Mouse (Mus musculus): ENCODE data around the gene Wdr60. TPM values are rescaled to one million over a fixed set of nuclear protein-coding genes. Genes with fewer than 3 reads are reported as not detected.
A peak's percentile ranks its signal among the peaks of the same experiment; 100 is the strongest.

Wdr60 gene
- total RNA-seq, 2 experiments from 2014 or later, result 10.0 to 18.8 TPM

GRCm38 (mm10) chr12:116258321-116258720 lies 4.5 kb downstream of the Wdr60 start:
- peak overlapping the region; percentile 62; the same call in 1 of the 2 replicates for H3K27ac ChIP-seq
- no peak for TF ChIP-seq CTCF (IDR thresholded peaks at IDR 0.05)
- no peak for DNase-seq
- no peak overlapping the region for H3K4me3 ChIP-seq
- intact Hi-C loops (cut with DNase I), result no loop called here

- no peak overlapping the region for H3K4me3 ChIP-seq
- no peak overlapping the region for H3K27ac ChIP-seq
- no peak for TF ChIP-seq CTCF (IDR thresholded peaks at IDR 0.05)
- no peak for DNase-seq
- intact Hi-C loops (cut with DNase I), result no loop called here
Observed at GRCm38 (mm10) chr12:116255636-116256035, 7.2 kb downstream of the Wdr60 start.

GRCm38 (mm10) chr12:116254652-116255051 lies 8.2 kb downstream of the Wdr60 start:
- DNase-seq, result no peak
- TF ChIP-seq CTCF (IDR thresholded peaks at IDR 0.05), result no peak
- Histone ChIP-seq H3K4me3 (no peak overlapping the region), H3K27ac (no peak overlapping the region)
- intact Hi-C loops (cut with DNase I), result no loop called here

GRCm38 (mm10) chr12:116244601-116245000 lies 18.2 kb downstream of the Wdr60 start:
- Histone ChIP-seq H3K27ac (no peak overlapping the region), H3K4me3 (no peak overlapping the region)
- no peak for DNase-seq
- TF ChIP-seq CTCF (IDR thresholded peaks at IDR 0.05), result no peak
- intact Hi-C loops (cut with DNase I), result no loop called here

- H3K27ac ChIP-seq, result no peak overlapping the region
- intact Hi-C loops (cut with DNase I), result no loop called here
- no peak for DNase-seq
- no peak for TF ChIP-seq CTCF (IDR thresholded peaks at IDR 0.05)
- H3K4me3 ChIP-seq, result no peak overlapping the region
Observed at GRCm38 (mm10) chr12:116238803-116239202, 24.0 kb downstream of the Wdr60 start.

GRCm38 (mm10) chr12:116238370-116238769 lies 24.5 kb downstream of the Wdr60 start:
- intact Hi-C loops (cut with DNase I), result no loop called here
- Histone ChIP-seq H3K4me3 (no peak overlapping the region), H3K27ac (no peak overlapping the region)
- DNase-seq, result no peak
- no peak for TF ChIP-seq CTCF (IDR thresholded peaks at IDR 0.05)

GRCm38 (mm10) chr12:116236658-116237057 lies 26.2 kb downstream of the Wdr60 start:
- peak; percentile 34 for DNase-seq
- Histone ChIP-seq H3K4me3 (no peak overlapping the region), H3K27ac (peak overlapping the region; percentile 25)
- intact Hi-C loops (cut with DNase I), result no loop called here
- no peak for TF ChIP-seq CTCF (IDR thresholded peaks at IDR 0.05)

GRCm38 (mm10) chr12:116235356-116235755 lies 27.5 kb downstream of the Wdr60 start:
- no peak for DNase-seq
- no peak overlapping the region for H3K4me3 ChIP-seq
- intact Hi-C loops (cut with DNase I), result no loop called here
- no peak overlapping the region for H3K27ac ChIP-seq
- TF ChIP-seq CTCF (IDR thresholded peaks at IDR 0.05), result peak; percentile 46

GRCm38 (mm10) chr12:116232061-116232460 lies 30.8 kb downstream of the Wdr60 start:
- intact Hi-C loops (cut with DNase I), result no loop called here
- H3K4me3 ChIP-seq, result peak overlapping the region; percentile 62
- DNase-seq, result no peak
- H3K27ac ChIP-seq, result peak overlapping the region; percentile 84
- TF ChIP-seq CTCF (IDR thresholded peaks at IDR 0.05), result no peak

- H3K27ac ChIP-seq, result peak overlapping the region; percentile 84
- intact Hi-C loops (cut with DNase I), result no loop called here
- peak; percentile 93 for DNase-seq
- no peak for TF ChIP-seq CTCF (IDR thresholded peaks at IDR 0.05)
- peak overlapping the region; percentile 62 for H3K4me3 ChIP-seq
Observed at GRCm38 (mm10) chr12:116231612-116232011, 31.2 kb downstream of the Wdr60 start.

GRCm38 (mm10) chr12:116229451-116229850 lies 33.4 kb downstream of the Wdr60 start:
- Histone ChIP-seq H3K27ac (no peak overlapping the region), H3K4me3 (no peak overlapping the region)
- no peak for TF ChIP-seq CTCF (IDR thresholded peaks at IDR 0.05)
- DNase-seq, result no peak
- intact Hi-C loops (cut with DNase I), result no loop called here

- DNase-seq, result no peak
- Histone ChIP-seq H3K27ac (no peak overlapping the region), H3K4me3 (no peak overlapping the region)
- intact Hi-C loops (cut with DNase I), result no loop called here
- TF ChIP-seq CTCF (IDR thresholded peaks at IDR 0.05), result no peak
Observed at GRCm38 (mm10) chr12:116226289-116227057, 36.3 kb downstream of the Wdr60 start.

- no peak for TF ChIP-seq CTCF (IDR thresholded peaks at IDR 0.05)
- H3K27ac ChIP-seq, result no peak overlapping the region
- intact Hi-C loops (cut with DNase I), result no loop called here
- DNase-seq, result no peak
- H3K4me3 ChIP-seq, result no peak overlapping the region
Observed at GRCm38 (mm10) chr12:116223107-116223506, 39.7 kb downstream of the Wdr60 start.

- DNase-seq, result no peak
- no peak for TF ChIP-seq CTCF (IDR thresholded peaks at IDR 0.05)
- intact Hi-C loops (cut with DNase I), result no loop called here
- no peak overlapping the region for H3K27ac ChIP-seq
- H3K4me3 ChIP-seq, result no peak overlapping the region
Observed at GRCm38 (mm10) chr12:116207486-116207885, 55.3 kb downstream of the Wdr60 start.
